Comparison of ENCODE assay signal across 26 mouse cellular contexts in genomic region chr15:87122656-87123055, GRCm38 (mm10).
DNase-seq lines count a peak whose midpoint lies in the region; ATAC-seq and TF ChIP-seq lines count a peak whose summit lies in the region.
"Had no signal": no experiment of that assay in that cellular context is flagged by ENCODE, and none has a peak within 500 bp of the region (broad histone marks: within the 10 kb centered on the region; RNA-seq: fewer than 3 reads in every experiment).

No protein-coding gene starts in this region.

- peaks cover 12% of the 10 kb centered on the region for H3K4me1 ChIP-seq in cerebellum, adult 2 months (ENCODE audit: control insufficient read depth, insufficient read depth, low read length)
- H3K4me1 ChIP-seq: forebrain, embryonic 10.5 days; forebrain, embryonic 13.5 days; heart, embryonic 13.5 days had no signal

- no peak overlapping the region for H3K27ac ChIP-seq in cerebellum, adult 2 months (ENCODE audit: insufficient read depth, low read length)
- H3K27ac ChIP-seq: forebrain, embryonic 10.5 days; forebrain, embryonic 13.5 days; gastrocnemius, adult 2 months; heart, embryonic 13.5 days; hindbrain, embryonic 14.5 days; hindbrain, postnatal 0 days had no signal

- no peak for ATAC-seq in cerebellum, adult (ENCODE audit: insufficient number of reproducible peaks, low FRiP score, low TSS enrichment)
- no peak for ATAC-seq in monocyte, adult 5-6 weeks (replicated peaks; ENCODE audit: insufficient number of reproducible peaks, low FRiP score, low TSS enrichment, poor library complexity, severe bottlenecking)
- ATAC-seq: forebrain, embryonic 13.5 days; forebrain, embryonic 16.5 days; hindbrain, postnatal 0 days; inflammation-experienced regulatory T-cells, adult 6 months; intestine, embryonic 16.5 days had no signal

- H3K27me3 ChIP-seq in cerebellum, adult 2 months (ENCODE audit: control insufficient read depth, insufficient read depth, low read length) = no peaks in the 10 kb centered on the region
- H3K27me3 ChIP-seq: CH12.LX; forebrain, embryonic 13.5 days; heart, embryonic 13.5 days had no signal

- WGBS in cerebellum, adult 2 months = 8% methylated on average over 4 of the region's 4 CpGs

- peak; percentile 35 to 45 for DNase-seq in cerebellum, adult 2 months
- no peak for DNase-seq in cerebellum, postnatal 4 days (ENCODE audit: low spot score in 2 of 2)
- peak; percentile 55 to 73 for DNase-seq in cerebellum, postnatal 10 days
- DNase-seq in brain, adult 2 months (ENCODE audit: low read depth, low spot score) = peak; percentile 42
- DNase-seq in cerebellum, postnatal 14 days = peak; percentile 41 to 66
- DNase-seq: adrenal gland, adult 2 months; adrenal gland, postnatal 14 days; B cell, adult 2 months; gastrocnemius, adult 2 months; gastrocnemius, postnatal 14 days; heart, adult 18-20 months; heart, postnatal 14 days; heart, postnatal 4 days; kidney, adult 18-20 months; kidney, adult 9 months had no signal

- TF ChIP-seq CTCF in cerebellum, adult 2 months (IDR thresholded peaks at IDR 0.05; ENCODE audit: borderline replicate concordance, insufficient read depth, low read depth, low read length) = no peak

- no peak for TF ChIP-seq POLR2A in cerebellum, adult 2 months (IDR thresholded peaks at IDR 0.05; ENCODE audit: borderline replicate concordance, insufficient read depth, low read length)

- H3K4me3 ChIP-seq in cerebellum, adult 2 months (replicated peaks; ENCODE audit: insufficient read depth, low read depth, low read length) = no peak overlapping the region
- H3K4me3 ChIP-seq: forebrain, embryonic 10.5 days; forebrain, embryonic 13.5 days; gastrocnemius, adult 2 months; heart, embryonic 13.5 days had no signal

Comparison
In these comparisons a context has a peak if more than half of its experiments do, and no peak if none do; other contexts are left out.
1. DNase-seq: peak in cerebellum, adult 2 months (2 of 2), cerebellum, postnatal 10 days (2 of 2), brain, adult 2 months (single experiment) and cerebellum, postnatal 14 days (2 of 2); none in cerebellum, postnatal 4 days (0 of 2).